8 mouse cellular contexts compared by ENCODE assay signal in the genomic region with DNA sequence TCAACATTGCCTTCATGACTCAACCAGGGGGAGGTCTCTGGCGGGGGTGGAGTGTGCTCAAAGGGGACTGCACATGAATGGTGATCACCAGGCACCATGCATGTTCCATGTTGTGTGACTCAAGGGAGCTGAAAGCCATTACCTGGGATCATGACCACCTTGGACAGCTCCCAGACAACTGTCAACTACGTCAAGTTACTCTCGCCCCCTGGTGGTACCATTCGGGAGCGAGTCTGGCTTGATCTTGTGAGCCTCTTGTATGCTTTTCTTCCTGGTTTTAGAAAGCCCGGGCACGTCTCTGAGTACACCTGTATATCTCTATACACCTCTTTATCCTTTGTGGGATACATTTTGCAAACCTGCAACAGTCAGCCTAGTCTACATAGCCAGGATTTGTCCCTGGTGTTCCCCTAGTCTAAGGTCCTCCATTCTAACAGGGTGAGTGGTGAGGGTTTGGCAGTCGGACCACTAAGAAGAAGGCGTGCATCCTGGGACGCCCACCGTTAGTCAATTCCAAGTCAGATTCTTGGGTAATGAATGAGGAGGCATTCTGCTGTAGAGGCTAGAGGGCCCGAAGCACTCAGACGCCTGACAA. TPM values are rescaled to one million over a fixed set of nuclear protein-coding genes. Genes with fewer than 3 reads are reported as not detected.
DNase-seq lines count a peak whose midpoint lies in the region; ATAC-seq and TF ChIP-seq lines count a peak whose summit lies in the region.

No protein-coding gene starts in this region.

- no peaks in the 10 kb centered on the region for H3K79me2 ChIP-seq in liver, adult 2 months (ENCODE audit: control insufficient read depth, insufficient read depth, low read length)

- under 1% methylated on average over 13 of the region's 13 CpGs for WGBS in embryonic facial prominence, embryonic 12.5 days
- 2% methylated on average over 13 of the region's 13 CpGs for WGBS in heart, embryonic 13.5 days
- WGBS in kidney, embryonic 16.5 days: under 1% methylated on average over 13 of the region's 13 CpGs
- 5% methylated on average over 13 of the region's 13 CpGs for WGBS in liver, adult 2 months

- H3K36me3 ChIP-seq in embryonic facial prominence, embryonic 12.5 days: no peaks in the 10 kb centered on the region
- no peaks in the 10 kb centered on the region for H3K36me3 ChIP-seq in heart, embryonic 13.5 days
- H3K36me3 ChIP-seq in kidney, embryonic 16.5 days (ENCODE audit: insufficient read depth, low read length): no peaks in the 10 kb centered on the region
- H3K36me3 ChIP-seq in liver, adult 2 months (ENCODE audit: control insufficient read depth, insufficient read depth, low read length): no peaks in the 10 kb centered on the region
- H3K36me3 ChIP-seq in splenic B cell, adult 2 months (ENCODE audit: control insufficient read depth, insufficient read depth, low read length, poor library complexity, severe bottlenecking): no peaks in the 10 kb centered on the region

- peak; percentile 90 to 92 for DNase-seq in B cell, adult 2 months
- DNase-seq in adrenal gland, postnatal 25 days: peak; percentile 68
- peak; percentile 42 for DNase-seq in liver, adult 2 months (ENCODE audit: extremely low read depth, low read depth, low spot score)
- DNase-seq in splenic B cell, adult 2 months (ENCODE audit: low read depth, low spot score): peak; percentile 89

- H3K4me1 ChIP-seq in embryonic facial prominence, embryonic 12.5 days: 0 out of 2 replicates have a peak, but pooled peaks cover 5% of the 10 kb centered on the region
- peaks cover 7% of the 10 kb centered on the region for H3K4me1 ChIP-seq in heart, embryonic 13.5 days
- peaks cover 13% of the 10 kb centered on the region for H3K4me1 ChIP-seq in kidney, embryonic 16.5 days (ENCODE audit: insufficient read depth, low read length)
- no peaks in the 10 kb centered on the region for H3K4me1 ChIP-seq in liver, adult 2 months (ENCODE audit: control insufficient read depth, insufficient read depth, low read length)

- H3K27me3 ChIP-seq in embryonic facial prominence, embryonic 12.5 days: peaks cover 78% of the 10 kb centered on the region
- H3K27me3 ChIP-seq in heart, embryonic 13.5 days (replicated peaks): peaks cover 99% of the 10 kb centered on the region
- peaks cover 47% of the 10 kb centered on the region for H3K27me3 ChIP-seq in kidney, embryonic 16.5 days (ENCODE audit: insufficient read depth, low read length)
- peaks cover 6% of the 10 kb centered on the region for H3K27me3 ChIP-seq in liver, adult 2 months (ENCODE audit: control insufficient read depth, insufficient read depth, low read length)
- H3K27me3 ChIP-seq in splenic B cell, adult 2 months (ENCODE audit: control insufficient read depth, insufficient read depth, low read length, poor library complexity, severe bottlenecking): no peaks in the 10 kb centered on the region

- H3K4me2 ChIP-seq in embryonic facial prominence, embryonic 12.5 days (replicated peaks): peak overlapping the region; percentile 79
- H3K4me2 ChIP-seq in heart, embryonic 13.5 days: peak overlapping the region; percentile 72
- peak overlapping the region; percentile 90 for H3K4me2 ChIP-seq in kidney, embryonic 16.5 days (replicated peaks; ENCODE audit: low read depth, low read length)

- H3K9ac ChIP-seq in embryonic facial prominence, embryonic 12.5 days: no peak overlapping the region
- peak overlapping the region; percentile 79; the same call in 1 of the 2 replicates for H3K9ac ChIP-seq in heart, embryonic 13.5 days
- H3K9ac ChIP-seq in kidney, embryonic 16.5 days (replicated peaks; ENCODE audit: low read length): peak overlapping the region; percentile 75; the same call in 1 of the 2 replicates
- H3K9ac ChIP-seq in liver, adult 2 months (ENCODE audit: low read depth, low read length): no peak overlapping the region

- no peaks in the 10 kb centered on the region for H3K9me3 ChIP-seq in embryonic facial prominence, embryonic 12.5 days
- H3K9me3 ChIP-seq in heart, embryonic 13.5 days: no peaks in the 10 kb centered on the region
- H3K9me3 ChIP-seq in kidney, embryonic 16.5 days (ENCODE audit: low read length): no peaks in the 10 kb centered on the region

- no peak for TF ChIP-seq POLR2A in liver, adult 2 months (IDR thresholded peaks at IDR 0.05; ENCODE audit: extremely low read depth, insufficient read depth, low read length)

- peak overlapping the region; percentile 62 for H3K4me3 ChIP-seq in embryonic facial prominence, embryonic 12.5 days
- H3K4me3 ChIP-seq in heart, embryonic 13.5 days: peak overlapping the region; percentile 63
- peak overlapping the region; percentile 81 for H3K4me3 ChIP-seq in kidney, embryonic 16.5 days (ENCODE audit: low read length)
- peak overlapping the region; percentile 74; the same call in 1 of the 2 replicates for H3K4me3 ChIP-seq in liver, adult 2 months (ENCODE audit: insufficient read depth, low read depth, low read length)

- TF ChIP-seq CTCF in liver, adult 2 months (IDR thresholded peaks at IDR 0.05; ENCODE audit: low read depth, low read length): peak; percentile 72

- 0 out of 2 replicates have a peak, but pooled peaks have one; percentile 15 for ATAC-seq in embryonic facial prominence, embryonic 12.5 days (ENCODE audit: insufficient number of reproducible peaks, insufficient read depth, low FRiP score, low TSS enrichment)
- ATAC-seq in heart, embryonic 13.5 days (ENCODE audit: extremely low read depth, insufficient number of reproducible peaks, low FRiP score, low TSS enrichment): no peak
- ATAC-seq in kidney, embryonic 16.5 days (ENCODE audit: low FRiP score, low TSS enrichment): peak; percentile 29
- ATAC-seq in monocyte, adult 5-6 weeks (replicated peaks; ENCODE audit: insufficient number of reproducible peaks, low FRiP score, low TSS enrichment, poor library complexity, severe bottlenecking): 0 out of 2 replicates have a peak, but pooled peaks have one; percentile 41

- H3K27ac ChIP-seq in embryonic facial prominence, embryonic 12.5 days: no peak overlapping the region
- no peak overlapping the region for H3K27ac ChIP-seq in heart, embryonic 13.5 days (replicated peaks)
- H3K27ac ChIP-seq in kidney, embryonic 16.5 days (ENCODE audit: low read length): no peak overlapping the region
- no peak overlapping the region for H3K27ac ChIP-seq in liver, adult 2 months (replicated peaks; ENCODE audit: insufficient read depth, low read depth, low read length)

RNA-seq across cellular contexts. Expression of gene Npdc1, which starts 3.3 kb away (rescaled TPM):
- 120 and 134 TPM in 2 replicates for total RNA-seq in adrenal gland, postnatal 25 days (2021)
- 47.7 and 60.0 TPM in 2 replicates for polyA plus RNA-seq in embryonic facial prominence, embryonic 12.5 days (2016; fragmentation: Nextera tagmentation; extraction: Ambion mirVana)
- 26.6 and 29.0 TPM in 2 replicates for polyA plus RNA-seq in heart, embryonic 13.5 days (2015; fragmentation: Nextera tagmentation; extraction: Ambion mirVana)
- 52.4 and 58.3 TPM in 2 replicates for polyA plus RNA-seq in kidney, embryonic 16.5 days (2015; fragmentation: Nextera tagmentation; extraction: Ambion mirVana)
- total RNA-seq in liver, adult 2 months (2014; rRNA removed): 1.7 and 3.6 TPM in 2 replicates
- polyA plus RNA-seq in liver, adult 2 months (2012; rRNA removed): 8.4 and 8.9 TPM in 2 replicates
- total RNA-seq in monocyte, adult 5-6 weeks (2017): not detected in 3 replicates

RNA-seq across cellular contexts. Expression of gene Entpd2, which starts 6.8 kb away (rescaled TPM):
- 2.4 and 3.7 TPM in 2 replicates for total RNA-seq in adrenal gland, postnatal 25 days (2021)
- polyA plus RNA-seq in embryonic facial prominence, embryonic 12.5 days (2016; fragmentation: Nextera tagmentation; extraction: Ambion mirVana): 0.41 and 0.42 TPM in 2 replicates
- 0.51 and 0.68 TPM in 2 replicates for polyA plus RNA-seq in heart, embryonic 13.5 days (2015; fragmentation: Nextera tagmentation; extraction: Ambion mirVana)
- polyA plus RNA-seq in kidney, embryonic 16.5 days (2015; fragmentation: Nextera tagmentation; extraction: Ambion mirVana): 5.5 and 6.4 TPM in 2 replicates
- 0.87 and 0.92 TPM in 2 replicates for total RNA-seq in liver, adult 2 months (2014; rRNA removed)
- polyA plus RNA-seq in liver, adult 2 months (2012; rRNA removed): 5.6 and 9.7 TPM in 2 replicates
- not detected in 3 replicates for total RNA-seq in monocyte, adult 5-6 weeks (2017)

RNA-seq across cellular contexts. Expression of gene Fut7, which starts 20.6 kb away (rescaled TPM):
- total RNA-seq in adrenal gland, postnatal 25 days (2021): not detected in 2 replicates
- not detected in 2 replicates for polyA plus RNA-seq in embryonic facial prominence, embryonic 12.5 days (2016; fragmentation: Nextera tagmentation; extraction: Ambion mirVana)
- polyA plus RNA-seq in heart, embryonic 13.5 days (2015; fragmentation: Nextera tagmentation; extraction: Ambion mirVana): 0.07 TPM in 1 of 2 replicates, not detected in the other
- not detected in 2 replicates for polyA plus RNA-seq in kidney, embryonic 16.5 days (2015; fragmentation: Nextera tagmentation; extraction: Ambion mirVana)
- 0.13 TPM in 1 of 2 replicates, not detected in the other for total RNA-seq in liver, adult 2 months (2014; rRNA removed)
- polyA plus RNA-seq in liver, adult 2 months (2012; rRNA removed): 0.07 and 0.21 TPM in 2 replicates
- 8.9 to 13.9 TPM (median 11.0 TPM) in 3 replicates for total RNA-seq in monocyte, adult 5-6 weeks (2017)

RNA-seq across cellular contexts. Expression of gene Abca2, which starts 26.0 kb away (rescaled TPM):
- 24.9 and 40.5 TPM in 2 replicates for total RNA-seq in adrenal gland, postnatal 25 days (2021)
- 4.8 and 5.2 TPM in 2 replicates for polyA plus RNA-seq in embryonic facial prominence, embryonic 12.5 days (2016; fragmentation: Nextera tagmentation; extraction: Ambion mirVana)
- polyA plus RNA-seq in heart, embryonic 13.5 days (2015; fragmentation: Nextera tagmentation; extraction: Ambion mirVana): 2.7 and 3.2 TPM in 2 replicates
- 12.7 and 14.3 TPM in 2 replicates for polyA plus RNA-seq in kidney, embryonic 16.5 days (2015; fragmentation: Nextera tagmentation; extraction: Ambion mirVana)
- total RNA-seq in liver, adult 2 months (2014; rRNA removed): 11.1 and 13.4 TPM in 2 replicates
- 40.9 and 48.7 TPM in 2 replicates for polyA plus RNA-seq in liver, adult 2 months (2012; rRNA removed)
- 16.8 to 46.8 TPM (median 17.5 TPM) in 3 replicates for total RNA-seq in monocyte, adult 5-6 weeks (2017)

RNA-seq across cellular contexts. Expression of gene Sapcd2, which starts 30.4 kb away (rescaled TPM):
- total RNA-seq in adrenal gland, postnatal 25 days (2021): 1.6 and 2.1 TPM in 2 replicates
- polyA plus RNA-seq in embryonic facial prominence, embryonic 12.5 days (2016; fragmentation: Nextera tagmentation; extraction: Ambion mirVana): 51.4 and 51.6 TPM in 2 replicates
- polyA plus RNA-seq in heart, embryonic 13.5 days (2015; fragmentation: Nextera tagmentation; extraction: Ambion mirVana): 16.5 and 18.1 TPM in 2 replicates
- 39.3 and 41.2 TPM in 2 replicates for polyA plus RNA-seq in kidney, embryonic 16.5 days (2015; fragmentation: Nextera tagmentation; extraction: Ambion mirVana)
- 0.47 TPM in 1 of 2 replicates, not detected in the other for total RNA-seq in liver, adult 2 months (2014; rRNA removed)
- not detected in 2 replicates for polyA plus RNA-seq in liver, adult 2 months (2012; rRNA removed)
- total RNA-seq in monocyte, adult 5-6 weeks (2017): 4.3 TPM in 1 of 3 replicates, not detected in the others

Comparison
In these comparisons a context has a peak if more than half of its experiments do, and no peak if none do; other contexts are left out.
1. H3K9ac ChIP-seq: peak in heart, embryonic 13.5 days (single experiment) and kidney, embryonic 16.5 days (single experiment); none in embryonic facial prominence, embryonic 12.5 days (single experiment) and liver, adult 2 months (single experiment).
2. Peak in every context shown above with its lines, with median percentiles within 50 percentile points of each other: DNase-seq, H3K4me2 ChIP-seq and H3K4me3 ChIP-seq.